8 mouse cellular contexts compared by ENCODE assay signal in genomic region chr17:50510741-50511140, GRCm38 (mm10). TPM values are rescaled to one million over a fixed set of nuclear protein-coding genes. Genes with fewer than 3 reads are reported as not detected.
DNase-seq lines count a peak whose midpoint lies in the region; ATAC-seq and TF ChIP-seq lines count a peak whose summit lies in the region.

No protein-coding gene starts in this region.

- H3K27ac ChIP-seq in lung, postnatal 0 days (ENCODE audit: low read length) = no peak overlapping the region
- no peak overlapping the region for H3K27ac ChIP-seq in forebrain, embryonic 13.5 days
- H3K27ac ChIP-seq in liver, embryonic 12.5 days = no peak overlapping the region

- no peak overlapping the region for H3K4me3 ChIP-seq in lung, postnatal 0 days (ENCODE audit: low read depth, low read length)
- peak overlapping the region; percentile 77 for H3K4me3 ChIP-seq in forebrain, embryonic 13.5 days
- H3K4me3 ChIP-seq in liver, embryonic 12.5 days = peak overlapping the region; percentile 84; the same call in 1 of the 2 replicates

- WGBS in lung, postnatal 0 days = 49% methylated on average over 1 of the region's 1 CpGs
- WGBS in forebrain, embryonic 13.5 days = 87% methylated on average over 1 of the region's 1 CpGs
- WGBS in liver, embryonic 12.5 days (ENCODE audit: insufficient replicate concordance) = 47% methylated on average over 1 of the region's 1 CpGs

- DNase-seq in lung, postnatal 0 days (ENCODE audit: low spot score) = no peak
- no peak for DNase-seq in lung, adult 18-20 months
- DNase-seq in splenic B cell, adult 2 months (ENCODE audit: low read depth, low spot score) = peak; percentile 40
- DNase-seq in layer of hippocampus, adult 11-12 months (ENCODE audit: low spot score) = no peak
- DNase-seq in layer of hippocampus, adult 9-11 months = no peak
- no peak for DNase-seq in ovary, postnatal 14 days (ENCODE audit: low spot score)

- no peaks in the 10 kb centered on the region for H3K9me3 ChIP-seq in lung, postnatal 0 days (ENCODE audit: low read length)
- no peaks in the 10 kb centered on the region for H3K9me3 ChIP-seq in forebrain, embryonic 13.5 days (replicated peaks)
- H3K9me3 ChIP-seq in liver, embryonic 12.5 days (replicated peaks) = no peaks in the 10 kb centered on the region

- H3K4me1 ChIP-seq in lung, postnatal 0 days (ENCODE audit: insufficient read depth, low read depth, low read length) = peaks cover 3% of the 10 kb centered on the region; the same call in 1 of the 2 replicates
- peaks cover 24% of the 10 kb centered on the region for H3K4me1 ChIP-seq in forebrain, embryonic 13.5 days
- peaks cover 30% of the 10 kb centered on the region for H3K4me1 ChIP-seq in liver, embryonic 12.5 days

- TF ChIP-seq CTCF in lung, postnatal 0 days (IDR thresholded peaks at IDR 0.05) = no peak

- no peak for ATAC-seq in lung, postnatal 0 days
- ATAC-seq in forebrain, embryonic 13.5 days = no peak
- peak; percentile 44 for ATAC-seq in liver, embryonic 12.5 days

- H3K36me3 ChIP-seq in lung, postnatal 0 days (ENCODE audit: insufficient read depth, low read length) = no peaks in the 10 kb centered on the region
- no peaks in the 10 kb centered on the region for H3K36me3 ChIP-seq in forebrain, embryonic 13.5 days (ENCODE audit: poor library complexity, severe bottlenecking)
- no peaks in the 10 kb centered on the region for H3K36me3 ChIP-seq in liver, embryonic 12.5 days
- peaks cover 3% of the 10 kb centered on the region; the same call in 1 of the 2 replicates for H3K36me3 ChIP-seq in splenic B cell, adult 2 months (ENCODE audit: control insufficient read depth, insufficient read depth, low read length, poor library complexity, severe bottlenecking)

- no peaks in the 10 kb centered on the region for H3K27me3 ChIP-seq in lung, postnatal 0 days (replicated peaks; ENCODE audit: insufficient read depth, low read length)
- H3K27me3 ChIP-seq in forebrain, embryonic 13.5 days = no peaks in the 10 kb centered on the region
- H3K27me3 ChIP-seq in liver, embryonic 12.5 days (replicated peaks) = peaks cover 16% of the 10 kb centered on the region
- H3K27me3 ChIP-seq in splenic B cell, adult 2 months (ENCODE audit: control insufficient read depth, insufficient read depth, low read length, poor library complexity, severe bottlenecking) = no peaks in the 10 kb centered on the region

- no peak overlapping the region for H3K9ac ChIP-seq in lung, postnatal 0 days (replicated peaks; ENCODE audit: low read depth)
- peak overlapping the region; percentile 32; the same call in 1 of the 2 replicates for H3K9ac ChIP-seq in forebrain, embryonic 13.5 days
- no peak overlapping the region; the same call in 1 of the 2 replicates for H3K9ac ChIP-seq in liver, embryonic 12.5 days

- peak overlapping the region; percentile 1; the same call in 1 of the 2 replicates for H3K4me2 ChIP-seq in lung, postnatal 0 days (replicated peaks; ENCODE audit: low read depth, low read length)
- H3K4me2 ChIP-seq in forebrain, embryonic 13.5 days = peak overlapping the region; percentile 77
- peak overlapping the region; percentile 92 for H3K4me2 ChIP-seq in liver, embryonic 12.5 days

- TF ChIP-seq EP300 in lung, postnatal 0 days (IDR thresholded peaks at IDR 0.05) = no peak

RNA-seq across cellular contexts. Expression of gene Plcl2, which starts 1.5 kb away (rescaled TPM):
- polyA plus RNA-seq in lung, postnatal 0 days (2015; fragmentation: Nextera tagmentation; extraction: Ambion mirVana) = 1.0 and 1.3 TPM in 2 replicates
- 5.7 and 7.3 TPM in 2 replicates for polyA plus RNA-seq in forebrain, embryonic 13.5 days (2015; fragmentation: Nextera tagmentation; extraction: Ambion mirVana)
- polyA plus RNA-seq in liver, embryonic 12.5 days (2016; fragmentation: Nextera tagmentation; extraction: Ambion mirVana) = 2.4 and 3.1 TPM in 2 replicates

Comparison
In these comparisons a context has a peak if more than half of its experiments do, and no peak if none do; other contexts are left out.
1. H3K4me2 ChIP-seq: peak in every context shown above with its lines; median percentile 92 in liver, embryonic 12.5 days; 77 in forebrain, embryonic 13.5 days; 1 in lung, postnatal 0 days.